Mouse (Mus musculus) embryonic facial prominence, embryonic 12.5 days (tissue): Measurements from ENCODE around the gene Aggf1. TPM values are rescaled to one million over a fixed set of nuclear protein-coding genes. Genes with fewer than 3 reads are reported as not detected.

Experiments used
- ATAC-seq: fragments of 200-750 bp; cut with Nextera tagmentation; 2 replicates; pipeline ENCODE4 v1.8.0; 2017; ENCODE audit not compliant: insufficient number of reproducible peaks, insufficient read depth, low FRiP score, low TSS enrichment
- H3K27ac ChIP-seq: fragments of 300-500 bp; sonication (generic); 2 replicates; pipeline ENCODE4 v1.5.1; 2016; ENCODE audit warnings: mild to moderate bottlenecking
- H3K27me3 ChIP-seq: fragments of 300-500 bp; sonication (generic); 2 replicates; pipeline ENCODE4 v1.6.1; 2016; ENCODE audit warnings: mild to moderate bottlenecking, moderate library complexity
- H3K36me3 ChIP-seq: fragments of 300-500 bp; sonication (generic); 2 replicates; pipeline ENCODE4 v1.6.1; 2016; ENCODE audit warnings: mild to moderate bottlenecking
- H3K4me1 ChIP-seq: fragments of 300-500 bp; sonication (generic); 2 replicates; pipeline ENCODE4 v1.6.1; 2016
- H3K4me2 ChIP-seq: fragments of 300-500 bp; sonication (generic); replicated peaks from 2 replicates; pipeline ENCODE4 v1.6.1; 2016; ENCODE audit warnings: mild to moderate bottlenecking, moderate library complexity
- H3K4me3 ChIP-seq: fragments of 300-500 bp; sonication (generic); 2 replicates; pipeline ENCODE4 v1.5.1; 2016; ENCODE audit warnings: mild to moderate bottlenecking
- H3K9ac ChIP-seq: fragments of 300-500 bp; sonication (generic); 2 replicates; pipeline ENCODE4 v1.6.1; 2016; ENCODE audit warnings: mild to moderate bottlenecking, moderate library complexity
- H3K9me3 ChIP-seq: fragments of 300-500 bp; sonication (generic); 2 replicates; pipeline ENCODE4 v1.6.1; 2016; ENCODE audit warnings: mild to moderate bottlenecking, moderate library complexity
- WGBS: fragments of 180-500 bp; shearing (Covaris S2); methylation state at CpG from one replicate; pipeline ENCODE4 v1.1.7; 2016; 5-methylcytosine and 5-hydroxymethylcytosine counted together
- polyA plus RNA-seq: library from polyadenylated mRNA; unstranded; fragments of >200 nt; fragmentation: Nextera tagmentation; extraction: Ambion mirVana; gene quantifications from 2 replicates; pipeline ENCODE4 v1.2.1, GENCODE M21; 2016

The Aggf1 gene
- polyA plus RNA-seq, 1 experiment from 2014 or later, result 47.4 TPM

GRCm38 (mm10) chr13:95375554-95375914 is 382 bp upstream of the Aggf1 start:
- peak overlapping the region; percentile 99 for H3K4me3 ChIP-seq
- H3K4me1 ChIP-seq, result peaks cover 13% of the 10 kb centered on the region
- H3K9me3 ChIP-seq, result no peaks in the 10 kb centered on the region
- ATAC-seq, result no peak
- no peak overlapping the region for H3K27ac ChIP-seq
- 24% methylated on average over 6 of the region's 6 CpGs for WGBS
- peak overlapping the region; percentile 49 for H3K4me2 ChIP-seq
- peaks cover 6% of the 10 kb centered on the region for H3K36me3 ChIP-seq
- H3K27me3 ChIP-seq, result no peaks in the 10 kb centered on the region
- H3K9ac ChIP-seq, result no peak overlapping the region

GRCm38 (mm10) chr13:95366356-95366755 is 8.8 kb downstream of the Aggf1 start:
- no peak overlapping the region for H3K4me2 ChIP-seq
- H3K9ac ChIP-seq, result no peak overlapping the region
- no peaks in the 10 kb centered on the region for H3K4me1 ChIP-seq
- no peak overlapping the region for H3K27ac ChIP-seq
- ATAC-seq, result no peak
- peaks cover 68% of the 10 kb centered on the region for H3K36me3 ChIP-seq
- H3K9me3 ChIP-seq, result no peaks in the 10 kb centered on the region
- no peak overlapping the region for H3K4me3 ChIP-seq
- H3K27me3 ChIP-seq, result no peaks in the 10 kb centered on the region
- WGBS, result 95% methylated on average over 8 of the region's 8 CpGs

GRCm38 (mm10) chr13:95363440-95363839 is 11.7 kb downstream of the Aggf1 start:
- Histone ChIP-seq H3K9me3 (no peaks in the 10 kb centered on the region), H3K4me3 (no peak overlapping the region), H3K27ac (no peak overlapping the region), H3K27me3 (no peaks in the 10 kb centered on the region), H3K4me1 (no peaks in the 10 kb centered on the region), H3K36me3 (peaks cover 62% of the 10 kb centered on the region), H3K4me2 (no peak overlapping the region), H3K9ac (no peak overlapping the region)
- WGBS, result 84% methylated on average over 4 of the region's 4 CpGs
- no peak for ATAC-seq

- no peak for ATAC-seq
- H3K36me3 ChIP-seq, result peaks cover 82% of the 10 kb centered on the region
- no peak overlapping the region for H3K4me3 ChIP-seq
- no peak overlapping the region for H3K4me2 ChIP-seq
- H3K9me3 ChIP-seq, result no peaks in the 10 kb centered on the region
- WGBS, result 86% methylated on average over 2 of the region's 2 CpGs
- H3K9ac ChIP-seq, result no peak overlapping the region
- H3K27me3 ChIP-seq, result no peaks in the 10 kb centered on the region
- H3K4me1 ChIP-seq, result no peaks in the 10 kb centered on the region
- H3K27ac ChIP-seq, result no peak overlapping the region
Observed at GRCm38 (mm10) chr13:95358223-95358622, 16.9 kb downstream of the Aggf1 start.

- WGBS, result 96% methylated on average over 3 of the region's 3 CpGs
- Histone ChIP-seq H3K4me2 (no peak overlapping the region), H3K9ac (no peak overlapping the region), H3K27me3 (no peaks in the 10 kb centered on the region), H3K4me3 (no peak overlapping the region), H3K9me3 (no peaks in the 10 kb centered on the region), H3K27ac (no peak overlapping the region), H3K36me3 (peaks cover 34% of the 10 kb centered on the region), H3K4me1 (no peaks in the 10 kb centered on the region)
- ATAC-seq, result no peak
Observed at GRCm38 (mm10) chr13:95348476-95348875, 26.7 kb downstream of the Aggf1 start.

GRCm38 (mm10) chr13:95347018-95347696 is 28.0 kb downstream of the Aggf1 start:
- 34% methylated on average over 8 of the region's 8 CpGs for WGBS
- H3K9ac ChIP-seq, result no peak overlapping the region
- peaks cover 26% of the 10 kb centered on the region for H3K36me3 ChIP-seq
- no peak for ATAC-seq
- no peak overlapping the region for H3K4me2 ChIP-seq
- no peak overlapping the region for H3K4me3 ChIP-seq
- no peak overlapping the region for H3K27ac ChIP-seq
- no peaks in the 10 kb centered on the region for H3K4me1 ChIP-seq
- no peaks in the 10 kb centered on the region for H3K27me3 ChIP-seq
- H3K9me3 ChIP-seq, result no peaks in the 10 kb centered on the region

- H3K36me3 ChIP-seq, result peaks cover 20% of the 10 kb centered on the region
- H3K9me3 ChIP-seq, result no peaks in the 10 kb centered on the region
- 69% methylated on average over 6 of the region's 6 CpGs for WGBS
- no peaks in the 10 kb centered on the region for H3K27me3 ChIP-seq
- H3K4me2 ChIP-seq, result no peak overlapping the region
- H3K4me1 ChIP-seq, result no peaks in the 10 kb centered on the region
- ATAC-seq, result no peak
- H3K9ac ChIP-seq, result no peak overlapping the region
- no peak overlapping the region for H3K4me3 ChIP-seq
- H3K27ac ChIP-seq, result no peak overlapping the region
Observed at GRCm38 (mm10) chr13:95345869-95346268, 29.3 kb downstream of the Aggf1 start.

GRCm38 (mm10) chr13:95343470-95343869 is 31.7 kb downstream of the Aggf1 start:
- H3K9ac ChIP-seq, result no peak overlapping the region
- ATAC-seq, result no peak
- no peaks in the 10 kb centered on the region for H3K27me3 ChIP-seq
- no peaks in the 10 kb centered on the region for H3K9me3 ChIP-seq
- 84% methylated on average over 8 of the region's 8 CpGs for WGBS
- no peak overlapping the region for H3K4me2 ChIP-seq
- H3K36me3 ChIP-seq, result peaks cover 22% of the 10 kb centered on the region
- H3K4me3 ChIP-seq, result no peak overlapping the region
- no peaks in the 10 kb centered on the region for H3K4me1 ChIP-seq
- H3K27ac ChIP-seq, result no peak overlapping the region

- Histone ChIP-seq H3K4me1 (no peaks in the 10 kb centered on the region), H3K4me3 (no peak overlapping the region), H3K9me3 (no peaks in the 10 kb centered on the region), H3K9ac (no peak overlapping the region), H3K27ac (0 out of 2 replicates have a peak overlapping the region, but pooled peaks have one; percentile 2), H3K4me2 (no peak overlapping the region), H3K36me3 (peaks cover 49% of the 10 kb centered on the region), H3K27me3 (no peaks in the 10 kb centered on the region)
- no peak for ATAC-seq
- WGBS, result 58% methylated on average over 40 of the region's 40 CpGs
Observed at GRCm38 (mm10) chr13:95336122-95336677, 39.0 kb downstream of the Aggf1 start.

GRCm38 (mm10) chr13:95332086-95332899 is 42.9 kb downstream of the Aggf1 start:
- H3K27me3 ChIP-seq, result no peaks in the 10 kb centered on the region
- H3K4me2 ChIP-seq, result no peak overlapping the region
- 72% methylated on average over 11 of the region's 11 CpGs for WGBS
- ATAC-seq, result no peak
- peaks cover 15% of the 10 kb centered on the region for H3K4me1 ChIP-seq
- H3K9me3 ChIP-seq, result no peaks in the 10 kb centered on the region
- H3K9ac ChIP-seq, result no peak overlapping the region
- peak overlapping the region; percentile 47; the same call in 1 of the 2 replicates for H3K27ac ChIP-seq
- H3K4me3 ChIP-seq, result no peak overlapping the region
- peaks cover 22% of the 10 kb centered on the region for H3K36me3 ChIP-seq

GRCm38 (mm10) chr13:95330507-95330906 is 44.6 kb downstream of the Aggf1 start:
- Histone ChIP-seq H3K9ac (no peak overlapping the region), H3K27ac (no peak overlapping the region), H3K4me2 (no peak overlapping the region), H3K4me3 (no peak overlapping the region), H3K36me3 (peaks cover 8% of the 10 kb centered on the region; the same call in 1 of the 2 replicates), H3K9me3 (no peaks in the 10 kb centered on the region), H3K4me1 (peaks cover 21% of the 10 kb centered on the region), H3K27me3 (no peaks in the 10 kb centered on the region)
- WGBS, result 61% methylated on average over 11 of the region's 11 CpGs
- no peak for ATAC-seq

- WGBS, result 86% methylated on average over 11 of the region's 11 CpGs
- no peak for ATAC-seq
- Histone ChIP-seq H3K27ac (no peak overlapping the region), H3K9ac (no peak overlapping the region), H3K4me2 (no peak overlapping the region), H3K36me3 (no peaks in the 10 kb centered on the region), H3K4me1 (peaks cover 21% of the 10 kb centered on the region), H3K4me3 (no peak overlapping the region), H3K9me3 (no peaks in the 10 kb centered on the region), H3K27me3 (no peaks in the 10 kb centered on the region)
Observed at GRCm38 (mm10) chr13:95328767-95329166, 46.4 kb downstream of the Aggf1 start.
